Mouse (Mus musculus) kidney, adult 2 months (tissue): ENCODE data around the gene Enpp3.

Source experiments
- CTCF ChIP-seq: fragments of 200-500 bp; conservative IDR thresholded peaks from 2 replicates; pipeline ENCODE4 v1.5.1; 2011; ENCODE audit warnings: low read depth, mild to moderate bottlenecking, control low read depth, low read length, moderate library complexity, mixed read lengths; ENCODE audit not compliant: insufficient read depth, insufficient read length
- POLR2A ChIP-seq: fragments of 200-500 bp; IDR thresholded peaks from one replicate; pipeline ENCODE4 v1.6.1; 2011; ENCODE audit warnings: low read depth, low read length, control low read depth

- no peak for TF ChIP-seq CTCF
- TF ChIP-seq POLR2A = no peak
These were observed 88.3 kb downstream of the Enpp3 start for GRCm38 (mm10) chr10:24754251-24754835.
